Mouse (Mus musculus) MEL (cell line): Measurements from ENCODE around the gene Paqr5.

ENCODE experiments used
- CHD1 ChIP-seq: IDR thresholded peaks from 2 replicates; pipeline ENCODE4 v1.6.1; 2012; ENCODE audit warnings: low read depth, mild to moderate bottlenecking, inconsistent platforms, low read length, improper control_type of control experiment
- GATA1 ChIP-seq: IDR thresholded peaks from 2 replicates; pipeline ENCODE4 v1.6.1; 2011; ENCODE audit warnings: low read depth, low read length, improper control_type of control experiment
- MAX ChIP-seq: IDR thresholded peaks from 2 replicates; pipeline ENCODE4 v1.6.1; 2011; ENCODE audit warnings: low read length, improper control_type of control experiment
- POLR2A ChIP-seq, 2 experiments: IDR thresholded peaks; 2 replicates each; pipeline ENCODE4 v1.6.1; 2011 to 2012; ENCODE audit warnings: low read length in 2 of 2, mild to moderate bottlenecking in 2 of 2, control low read depth in 1 of 2, improper control_type of control experiment in 1 of 2, low read depth in 1 of 2, moderate library complexity in 1 of 2; ENCODE audit not compliant: control insufficient read depth in 1 of 2, insufficient read depth in 1 of 2, poor library complexity in 1 of 2
- USF2 ChIP-seq, 2 experiments: IDR thresholded peaks; 2 replicates each; pipeline ENCODE4 v1.6.1; 2011 to 2012; ENCODE audit warnings: improper control_type of control experiment in 2 of 2, low read length in 2 of 2, borderline replicate concordance in 1 of 2, inconsistent platforms in 1 of 2, low read depth in 1 of 2, mild to moderate bottlenecking in 1 of 2; ENCODE audit not compliant: insufficient read depth in 1 of 2

- no peak for TF ChIP-seq MAX
- no peak for TF ChIP-seq GATA1
- no peak for TF ChIP-seq POLR2A (IDR thresholded peaks at IDR 0.05; ENCODE audit: control insufficient read depth in 1 of 2, insufficient read depth in 1 of 2, low read depth in 1 of 2, low read length in 2 of 2, poor library complexity in 1 of 2)
- TF ChIP-seq CHD1, result no peak
- TF ChIP-seq USF2 (IDR thresholded peaks at IDR 0.05; ENCODE audit: borderline replicate concordance in 1 of 2, insufficient read depth in 1 of 2, low read depth in 1 of 2, low read length in 2 of 2), result no peak
Observed at GRCm38 (mm10) chr9:62032206-62032605, 5.5 kb upstream of the Paqr5 start.
